ENCODE assay signal across 8 mouse cellular contexts in the genomic region with DNA sequence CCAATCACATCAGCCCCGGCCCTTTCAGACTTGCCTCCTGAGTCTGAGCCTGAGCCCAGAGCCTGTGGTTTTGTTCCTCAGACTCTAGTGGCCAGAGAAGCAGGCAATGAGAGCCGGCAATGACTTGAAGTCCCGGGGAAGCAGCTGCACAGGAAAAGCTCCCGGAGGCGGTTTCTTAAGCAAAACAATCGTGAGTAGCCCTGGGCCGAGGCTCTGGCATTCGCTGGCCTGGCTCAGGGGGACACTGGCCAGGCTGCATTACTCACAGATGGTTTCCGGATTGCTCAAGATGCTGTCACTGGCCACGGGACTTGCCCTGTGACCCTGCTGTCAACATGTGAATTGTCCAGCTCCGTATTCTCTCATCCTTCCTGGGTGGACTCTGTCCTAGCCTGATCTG. TPM values are rescaled to one million over a fixed set of nuclear protein-coding genes. Genes with fewer than 3 reads are reported as not detected.
A peak's percentile ranks its signal among the peaks of the same experiment; 100 is the strongest.
DNase-seq lines count a peak whose midpoint lies in the region; ATAC-seq lines count a peak whose summit lies in the region.

No protein-coding gene starts in this region.

- peak; percentile 71 to 86 for DNase-seq in adrenal gland, adult (ENCODE audit: inconsistent age in 2 of 2, low spot score in 1 of 2)
- DNase-seq in adrenal gland, postnatal 4 days (ENCODE audit: low spot score in 2 of 2): no peak
- DNase-seq in urinary bladder, postnatal 14 days (ENCODE audit: low spot score): peak; percentile 38
- no peak for DNase-seq in urinary bladder, adult 2 months (ENCODE audit: low spot score)
- peak; percentile 80 for DNase-seq in layer of hippocampus, adult 9-11 months
- DNase-seq in lung, postnatal 36 days: peak; percentile 73
- no peak for DNase-seq in thymus, postnatal 14 days

- ATAC-seq in granulocyte monocyte progenitor cell, adult 5-6 weeks (replicated peaks; ENCODE audit: poor library complexity, severe bottlenecking): peak; percentile 57

RNA-seq across cellular contexts. Expression of a gene that starts 33.8 kb away (rescaled TPM):
- 1 to 10 TPM; 8.7 to 9.7 TPM for total RNA-seq in adrenal gland, postnatal 4 days (2021)
- polyA plus RNA-seq in urinary bladder, adult 2 months (2012; rRNA removed): 16.9 and 20.5 TPM in 2 replicates
- 0.47 TPM in 1 of 2 replicates, not detected in the other for total RNA-seq in granulocyte monocyte progenitor cell, adult 5-6 weeks (2014; fragmentation: Nextera tagmentation)
- total RNA-seq in granulocyte monocyte progenitor cell, adult 5-6 weeks (2017): 1.3 TPM in 1 of 2 replicates, not detected in the other

Comparison
In these comparisons a context has a peak if more than half of its experiments do, and no peak if none do; other contexts are left out.
1. DNase-seq: peak in adrenal gland, adult (2 of 2), urinary bladder, postnatal 14 days (single experiment), layer of hippocampus, adult 9-11 months (single experiment) and lung, postnatal 36 days (single experiment); none in adrenal gland, postnatal 4 days (0 of 2), urinary bladder, adult 2 months (single experiment) and thymus, postnatal 14 days (single experiment).
2. RNA of a gene that starts 33.8 kb away (total RNA-seq): 8.7 to 9.7 TPM in adrenal gland, postnatal 4 days; 0.47 to 1.3 TPM in granulocyte monocyte progenitor cell, adult 5-6 weeks; every median in the first group is over 4 times any median in the second.